Mouse (Mus musculus) neural tube, embryonic 15.5 days (tissue): ENCODE data around the gene Dennd2c. TPM values are rescaled to one million over a fixed set of nuclear protein-coding genes. Genes with fewer than 3 reads are reported as not detected.
"Not testable (repeated sequence)": the region's sequence is repeated elsewhere in the genome, so short reads cannot be mapped to it uniquely, and the experiment has no call there.

Source experiments
- ATAC-seq: fragments of 200-750 bp; cut with Nextera tagmentation; 2 replicates; pipeline ENCODE4 v1.8.0; 2017; ENCODE audit warnings: mild to moderate bottlenecking, moderate TSS enrichment, moderate library complexity; ENCODE audit not compliant: low FRiP score
- H3K27ac ChIP-seq: fragments of 300-500 bp; sonication (generic); replicated peaks from 2 replicates; pipeline ENCODE4 v1.5.1; 2015; ENCODE audit warnings: mild to moderate bottlenecking, inconsistent platforms
- H3K27me3 ChIP-seq: fragments of 300-500 bp; sonication (generic); replicated peaks from 2 replicates; pipeline ENCODE4 v1.6.1; 2015; ENCODE audit warnings: inconsistent platforms
- H3K36me3 ChIP-seq: fragments of 300-500 bp; sonication (generic); 2 replicates; pipeline ENCODE4 v1.6.1; 2015; ENCODE audit warnings: inconsistent platforms
- H3K4me1 ChIP-seq: fragments of 300-500 bp; sonication (generic); 2 replicates; pipeline ENCODE4 v1.6.1; 2015; ENCODE audit warnings: inconsistent platforms
- H3K4me2 ChIP-seq: fragments of 300-500 bp; sonication (generic); 2 replicates; pipeline ENCODE4 v1.6.1; 2015; ENCODE audit warnings: inconsistent platforms, mild to moderate bottlenecking, moderate library complexity
- H3K4me3 ChIP-seq: fragments of 300-500 bp; sonication (generic); replicated peaks from 2 replicates; pipeline ENCODE4 v1.5.1; 2015; ENCODE audit warnings: mild to moderate bottlenecking, inconsistent platforms
- H3K9ac ChIP-seq: fragments of 300-500 bp; sonication (generic); replicated peaks from 2 replicates; pipeline ENCODE4 v1.6.1; 2015; ENCODE audit warnings: mild to moderate bottlenecking, inconsistent platforms
- H3K9me3 ChIP-seq: fragments of 300-500 bp; sonication (generic); replicated peaks from 2 replicates; pipeline ENCODE4 v1.6.1; 2016; ENCODE audit warnings: inconsistent platforms
- WGBS: fragments of 180-500 bp; shearing (Covaris S2); methylation state at CpG from one replicate; pipeline ENCODE4 v1.1.7; 2015; ENCODE audit warnings: mixed read lengths; 5-methylcytosine and 5-hydroxymethylcytosine counted together
- polyA plus RNA-seq: library from polyadenylated mRNA; unstranded; fragments of >200 nt; fragmentation: Nextera tagmentation; extraction: Ambion mirVana; gene quantifications from 2 replicates; pipeline ENCODE4 v1.2.1, GENCODE M21; 2015

Gene Dennd2c
- polyA plus RNA-seq, 1 experiment from 2014 or later, result 1.3 TPM

GRCm38 (mm10) chr3:103126138-103126537, 23.7 kb downstream of the Dennd2c start:
- 94% methylated on average over 3 of the region's 3 CpGs for WGBS
- H3K4me2 ChIP-seq, result no peak overlapping the region
- ATAC-seq, result no peak
- H3K4me3 ChIP-seq, result no peak overlapping the region
- H3K27ac ChIP-seq, result no peak overlapping the region
- H3K4me1 ChIP-seq, result peaks cover 10% of the 10 kb centered on the region
- H3K9me3 ChIP-seq, result no peaks in the 10 kb centered on the region
- H3K9ac ChIP-seq, result no peak overlapping the region
- no peaks in the 10 kb centered on the region for H3K36me3 ChIP-seq
- H3K27me3 ChIP-seq, result peaks cover 15% of the 10 kb centered on the region

GRCm38 (mm10) chr3:103127177-103127576, 24.8 kb downstream of the Dennd2c start:
- WGBS, result 11% methylated on average over 2 of the region's 2 CpGs
- H3K4me3 ChIP-seq, result no peak overlapping the region
- peaks cover 15% of the 10 kb centered on the region for H3K4me1 ChIP-seq
- no peak overlapping the region for H3K27ac ChIP-seq
- no peak overlapping the region for H3K4me2 ChIP-seq
- no peaks in the 10 kb centered on the region for H3K9me3 ChIP-seq
- no peak for ATAC-seq
- H3K9ac ChIP-seq, result no peak overlapping the region
- peaks cover 15% of the 10 kb centered on the region for H3K27me3 ChIP-seq
- no peaks in the 10 kb centered on the region for H3K36me3 ChIP-seq

GRCm38 (mm10) chr3:103127721-103128120, 25.3 kb downstream of the Dennd2c start:
- WGBS, result 64% methylated on average over 5 of the region's 5 CpGs
- Histone ChIP-seq H3K27ac (no peak overlapping the region), H3K27me3 (peaks cover 15% of the 10 kb centered on the region), H3K4me2 (no peak overlapping the region), H3K4me3 (no peak overlapping the region), H3K4me1 (peaks cover 15% of the 10 kb centered on the region), H3K9ac (no peak overlapping the region), H3K36me3 (no peaks in the 10 kb centered on the region), H3K9me3 (no peaks in the 10 kb centered on the region)
- no peak for ATAC-seq

GRCm38 (mm10) chr3:103128251-103128650, 25.8 kb downstream of the Dennd2c start:
- no peak for ATAC-seq
- H3K4me2 ChIP-seq, result no peak overlapping the region
- no peak overlapping the region for H3K4me3 ChIP-seq
- no peaks in the 10 kb centered on the region for H3K9me3 ChIP-seq
- H3K27me3 ChIP-seq, result peaks cover 15% of the 10 kb centered on the region
- 36% methylated on average over 4 of the region's 4 CpGs for WGBS
- peaks cover 15% of the 10 kb centered on the region for H3K4me1 ChIP-seq
- H3K27ac ChIP-seq, result no peak overlapping the region
- no peak overlapping the region for H3K9ac ChIP-seq
- H3K36me3 ChIP-seq, result no peaks in the 10 kb centered on the region

- WGBS, result 87% methylated on average over 8 of the region's 8 CpGs
- Histone ChIP-seq H3K4me3 (no peak overlapping the region), H3K27me3 (peaks cover 15% of the 10 kb centered on the region), H3K4me2 (no peak overlapping the region), H3K9ac (no peak overlapping the region), H3K4me1 (peaks cover 15% of the 10 kb centered on the region), H3K36me3 (no peaks in the 10 kb centered on the region), H3K27ac (no peak overlapping the region), H3K9me3 (no peaks in the 10 kb centered on the region)
- no peak for ATAC-seq
Measured at GRCm38 (mm10) chr3:103129367-103130159, 27.2 kb downstream of the Dennd2c start.

- ATAC-seq, result peak; percentile 38
- peak overlapping the region; percentile 19; the same call in 1 of the 2 replicates for H3K27ac ChIP-seq
Measured at GRCm38 (mm10) chr3:103130236-103130751, 27.9 kb downstream of the Dennd2c start.

GRCm38 (mm10) chr3:103133098-103133497, 30.7 kb downstream of the Dennd2c start:
- Histone ChIP-seq H3K4me3 (no peak overlapping the region), H3K4me2 (no peak overlapping the region), H3K27ac (no peak overlapping the region), H3K9ac (no peak overlapping the region), H3K27me3 (peaks cover 11% of the 10 kb centered on the region), H3K4me1 (peaks cover 15% of the 10 kb centered on the region), H3K9me3 (no peaks in the 10 kb centered on the region), H3K36me3 (no peaks in the 10 kb centered on the region)
- ATAC-seq, result no peak
- WGBS, result 94% methylated on average over 10 of the region's 10 CpGs

More at GRCm38 (mm10) chr3:103130236-103130751, 27.9 kb downstream of the Dennd2c start:
- no peaks in the 10 kb centered on the region for H3K9me3 ChIP-seq
- no peak overlapping the region for H3K9ac ChIP-seq
- H3K4me2 ChIP-seq, result 0 out of 2 replicates have a peak overlapping the region, but pooled peaks have one; percentile 21
- no peaks in the 10 kb centered on the region for H3K36me3 ChIP-seq
- WGBS, result 24% methylated on average over 6 of the region's 6 CpGs
- peaks cover 11% of the 10 kb centered on the region for H3K27me3 ChIP-seq
- no peak overlapping the region for H3K4me3 ChIP-seq
- H3K4me1 ChIP-seq, result peaks cover 15% of the 10 kb centered on the region

- Histone ChIP-seq H3K27ac (no peak overlapping the region), H3K27me3 (no peaks in the 10 kb centered on the region), H3K4me1 (peaks cover 2% of the 10 kb centered on the region), H3K9me3 (no peaks in the 10 kb centered on the region), H3K36me3 (no peaks in the 10 kb centered on the region), H3K4me3 (no peak overlapping the region), H3K4me2 (no peak overlapping the region), H3K9ac (no peak overlapping the region)
- 87% methylated on average over 4 of the region's 4 CpGs for WGBS
- no peak for ATAC-seq
Measured at GRCm38 (mm10) chr3:103136414-103137077, 34.1 kb downstream of the Dennd2c start.

- Histone ChIP-seq H3K36me3 (no peaks in the 10 kb centered on the region), H3K27ac (no peak overlapping the region), H3K4me2 (no peak overlapping the region), H3K4me3 (no peak overlapping the region), H3K9me3 (no peaks in the 10 kb centered on the region), H3K4me1 (no peaks in the 10 kb centered on the region), H3K27me3 (no peaks in the 10 kb centered on the region), H3K9ac (no peak overlapping the region)
- ATAC-seq, result no peak
- WGBS, result 82% methylated on average over 8 of the region's 8 CpGs
Measured at GRCm38 (mm10) chr3:103139047-103139446, 36.6 kb downstream of the Dennd2c start.

- H3K9me3 ChIP-seq, H3K36me3 ChIP-seq, H3K27ac ChIP-seq, H3K4me2 ChIP-seq, H3K27me3 ChIP-seq, H3K9ac ChIP-seq, H3K4me3 ChIP-seq, ATAC-seq, H3K4me1 ChIP-seq: not testable (repeated sequence)
- 60% methylated on average over 11 of the region's 11 CpGs for WGBS
Measured at GRCm38 (mm10) chr3:103140095-103140838, 37.9 kb downstream of the Dennd2c start.

- no peaks in the 10 kb centered on the region for H3K36me3 ChIP-seq
- WGBS, result 85% methylated on average over 11 of the region's 11 CpGs
- no peak for ATAC-seq
Measured at GRCm38 (mm10) chr3:103141287-103141686, 38.9 kb downstream of the Dennd2c start.

More at GRCm38 (mm10) chr3:103141287-103141686, 38.9 kb downstream of the Dennd2c start:
- Histone ChIP-seq H3K9me3 (no peaks in the 10 kb centered on the region), H3K27me3 (no peaks in the 10 kb centered on the region), H3K9ac (no peak overlapping the region), H3K4me2 (no peak overlapping the region), H3K27ac (no peak overlapping the region), H3K4me3 (no peak overlapping the region), H3K4me1 (no peaks in the 10 kb centered on the region)
